Mouse (Mus musculus) neural tube, embryonic 11.5 days (tissue): Measurements from ENCODE around the gene Plekha5. TPM values are rescaled to one million over a fixed set of nuclear protein-coding genes. Genes with fewer than 3 reads are reported as not detected.

ENCODE experiments used
- ATAC-seq: fragments of 200-750 bp; cut with Nextera tagmentation; 2 replicates; pipeline ENCODE4 v1.8.0; 2017; ENCODE audit warnings: moderate number of reproducible peaks, mild to moderate bottlenecking, moderate TSS enrichment, moderate library complexity; ENCODE audit not compliant: insufficient read depth, low FRiP score, low TSS enrichment
- DNase-seq: peaks from one replicate; pipeline ENCODE4 v3.0.0-alpha.2; 2015; ENCODE audit warnings: low spot score
- H3K27ac ChIP-seq: fragments of 300-500 bp; sonication (generic); 2 replicates; pipeline ENCODE4 v1.5.1; 2014; ENCODE audit warnings: low read depth, mild to moderate bottlenecking, low read length
- H3K27me3 ChIP-seq: fragments of 300-500 bp; sonication (generic); 2 replicates; pipeline ENCODE4 v1.6.1; 2014; ENCODE audit warnings: mild to moderate bottlenecking, low read length, mixed read lengths; ENCODE audit not compliant: control insufficient read depth, insufficient read depth
- H3K36me3 ChIP-seq: fragments of 300-500 bp; sonication (generic); 2 replicates; pipeline ENCODE4 v1.6.1; 2014; ENCODE audit warnings: mild to moderate bottlenecking, low read length, moderate library complexity, mixed read lengths; ENCODE audit not compliant: control insufficient read depth, insufficient read depth
- H3K4me1 ChIP-seq: fragments of 300-500 bp; sonication (generic); 2 replicates; pipeline ENCODE4 v1.6.1; 2014; ENCODE audit warnings: low read length, mixed read lengths; ENCODE audit not compliant: control insufficient read depth, insufficient read depth
- H3K4me2 ChIP-seq: fragments of 300-500 bp; sonication (generic); 2 replicates; pipeline ENCODE4 v1.6.1; 2014; ENCODE audit warnings: low read depth, mild to moderate bottlenecking, moderate library complexity
- H3K4me3 ChIP-seq: fragments of 300-500 bp; sonication (generic); 2 replicates; pipeline ENCODE4 v1.5.1; 2014; ENCODE audit warnings: low read depth, low read length
- H3K9ac ChIP-seq: fragments of 300-500 bp; sonication (generic); 2 replicates; pipeline ENCODE4 v1.6.1; 2014; ENCODE audit warnings: mild to moderate bottlenecking, low read length
- H3K9me3 ChIP-seq: fragments of 300-500 bp; sonication (generic); 2 replicates; pipeline ENCODE4 v1.6.1; 2016; ENCODE audit warnings: low read length; ENCODE audit not compliant: control insufficient read depth
- WGBS: fragments of 180-500 bp; shearing (Covaris S2); extraction: QIAGEN DNeasy Blood & Tissue Kit; methylation state at CpG from one replicate; pipeline ENCODE4 v1.1.7; 2014; 5-methylcytosine and 5-hydroxymethylcytosine counted together
- polyA plus RNA-seq: library from polyadenylated mRNA; unstranded; fragments of >200 nt; fragmentation: Nextera tagmentation; extraction: Ambion mirVana; gene quantifications from 2 replicates; pipeline ENCODE4 v1.2.1, GENCODE M21; 2014

Plekha5 gene
- polyA plus RNA-seq, 1 experiment from 2014 or later: 49.0 TPM

DNA sequence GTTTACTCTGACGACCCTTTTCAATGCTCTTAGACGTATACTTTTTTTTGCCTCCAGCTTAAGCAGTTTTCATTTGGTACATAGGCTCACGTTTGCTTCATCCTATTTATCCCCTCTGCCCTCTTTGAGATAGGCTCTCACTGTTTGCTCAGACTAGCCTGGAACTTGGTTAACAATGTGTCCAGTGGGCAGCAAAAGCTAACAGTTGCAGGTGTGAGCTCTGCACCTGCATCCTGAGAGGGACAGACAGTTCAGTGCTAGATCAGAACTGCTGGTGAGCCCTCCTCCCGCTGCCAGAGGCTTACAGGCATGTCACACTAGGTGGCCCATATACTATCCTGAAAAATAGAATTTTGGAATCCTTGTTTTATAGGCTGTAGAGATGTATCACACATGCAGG lies 206.5 kb downstream of the Plekha5 start:
- H3K36me3 ChIP-seq: no peaks in the 10 kb centered on the region
- no peak overlapping the region for H3K27ac ChIP-seq
- no peak for ATAC-seq
- H3K9ac ChIP-seq: no peak overlapping the region
- no peaks in the 10 kb centered on the region for H3K27me3 ChIP-seq
- H3K4me1 ChIP-seq: peaks cover 8% of the 10 kb centered on the region
- DNase-seq: no peak
- H3K9me3 ChIP-seq: no peaks in the 10 kb centered on the region
- no peak overlapping the region for H3K4me2 ChIP-seq
- 71% methylated on average over 4 of the region's 4 CpGs for WGBS
- no peak overlapping the region for H3K4me3 ChIP-seq

DNA sequence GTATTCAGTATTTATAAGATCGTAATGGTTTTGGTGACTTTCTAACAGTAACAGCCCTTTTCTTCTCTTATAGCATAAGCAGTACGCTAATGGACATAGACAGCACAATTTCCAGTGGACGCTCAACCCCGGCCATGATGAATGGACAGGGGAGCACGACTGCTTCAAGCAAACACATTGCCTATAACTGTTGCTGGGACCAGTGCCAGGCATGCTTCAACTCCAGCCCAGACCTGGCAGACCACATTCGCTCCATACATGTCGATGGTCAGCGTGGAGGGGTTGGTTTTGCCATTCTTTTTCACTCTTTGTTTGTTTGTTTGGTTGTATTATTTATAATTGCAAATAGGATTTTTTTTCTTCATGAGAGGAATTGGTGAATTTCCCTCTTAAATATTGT lies 209.8 kb downstream of the Plekha5 start:
- no peak for ATAC-seq
- H3K4me2 ChIP-seq: no peak overlapping the region
- no peak overlapping the region for H3K27ac ChIP-seq
- no peak overlapping the region for H3K4me3 ChIP-seq
- H3K4me1 ChIP-seq: no peaks in the 10 kb centered on the region
- no peaks in the 10 kb centered on the region for H3K27me3 ChIP-seq
- H3K9me3 ChIP-seq: no peaks in the 10 kb centered on the region
- WGBS: 95% methylated on average over 8 of the region's 8 CpGs
- DNase-seq: no peak
- no peak overlapping the region for H3K9ac ChIP-seq
- 0 out of 2 replicates have a peak, but pooled peaks cover 4% of the 10 kb centered on the region for H3K36me3 ChIP-seq

DNA sequence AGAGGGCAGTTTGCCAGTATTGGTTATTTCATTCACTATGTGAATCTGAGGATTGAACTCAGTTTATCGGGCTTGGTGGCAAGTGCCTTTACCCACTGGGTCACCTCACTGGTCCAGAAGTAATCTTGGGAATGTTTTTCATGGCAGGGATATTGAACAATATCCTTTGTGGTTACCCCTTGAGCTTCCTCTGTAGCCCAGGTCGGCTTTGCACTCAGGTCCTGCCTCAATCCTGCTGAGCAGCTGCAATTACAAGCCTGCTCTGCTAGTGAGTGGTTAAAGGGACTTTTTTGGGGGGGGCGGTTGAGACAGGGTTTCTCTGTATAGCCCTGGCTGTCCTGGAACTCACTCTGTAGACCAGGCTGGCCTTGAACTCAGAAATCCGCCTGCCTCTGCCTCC lies 212.4 kb downstream of the Plekha5 start:
- 95% methylated on average over 4 of the region's 4 CpGs for WGBS
- no peak overlapping the region for H3K27ac ChIP-seq
- H3K4me1 ChIP-seq: no peaks in the 10 kb centered on the region
- H3K4me2 ChIP-seq: no peak overlapping the region
- H3K9ac ChIP-seq: no peak overlapping the region
- no peak overlapping the region for H3K4me3 ChIP-seq
- peaks cover 4% of the 10 kb centered on the region; the same call in 1 of the 2 replicates for H3K36me3 ChIP-seq
- DNase-seq (no peak), ATAC-seq (no peak)
- no peaks in the 10 kb centered on the region for H3K27me3 ChIP-seq
- H3K9me3 ChIP-seq: no peaks in the 10 kb centered on the region

- no peak overlapping the region for H3K27ac ChIP-seq
- no peak for DNase-seq
- H3K4me2 ChIP-seq: no peak overlapping the region
- WGBS: 96% methylated on average over 7 of the region's 7 CpGs
- no peak overlapping the region for H3K4me3 ChIP-seq
- H3K36me3 ChIP-seq: peaks cover 9% of the 10 kb centered on the region; the same call in 1 of the 2 replicates
- H3K9ac ChIP-seq: no peak overlapping the region
- H3K27me3 ChIP-seq: no peaks in the 10 kb centered on the region
- no peaks in the 10 kb centered on the region for H3K9me3 ChIP-seq
- no peak for ATAC-seq
- H3K4me1 ChIP-seq: no peaks in the 10 kb centered on the region
Measured at GRCm38 (mm10) chr6:140642010-140642409, 218.2 kb downstream of the Plekha5 start.

DNA sequence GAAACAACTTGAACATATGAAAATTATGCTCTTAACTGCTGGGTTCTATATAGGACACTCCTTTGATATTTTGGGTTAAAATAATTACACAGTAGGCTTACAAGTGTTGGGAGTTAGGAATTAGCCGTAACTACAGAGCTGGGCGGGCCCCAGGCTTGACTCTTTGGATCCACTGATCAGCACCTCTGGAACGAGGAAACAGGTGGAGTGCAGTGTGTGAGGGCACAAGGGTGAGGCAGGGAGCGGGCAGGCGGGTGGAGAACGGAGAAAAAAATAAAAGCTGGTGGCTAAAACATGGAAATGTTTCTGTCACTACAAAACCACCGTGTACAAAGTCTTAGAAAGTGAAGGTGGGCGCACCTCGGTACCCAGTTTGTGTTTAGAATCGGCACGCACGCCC lies 218.8 kb downstream of the Plekha5 start:
- Histone ChIP-seq H3K4me1 (no peaks in the 10 kb centered on the region), H3K9me3 (no peaks in the 10 kb centered on the region), H3K36me3 (peaks cover 7% of the 10 kb centered on the region; the same call in 1 of the 2 replicates), H3K27me3 (no peaks in the 10 kb centered on the region), H3K9ac (no peak overlapping the region), H3K4me3 (no peak overlapping the region), H3K4me2 (no peak overlapping the region), H3K27ac (no peak overlapping the region)
- ATAC-seq (no peak), DNase-seq (no peak)
- 95% methylated on average over 12 of the region's 12 CpGs for WGBS

GRCm38 (mm10) chr6:140645931-140646330 lies 222.1 kb downstream of the Plekha5 start:
- no peaks in the 10 kb centered on the region for H3K4me1 ChIP-seq
- no peak for DNase-seq
- peaks cover 7% of the 10 kb centered on the region; the same call in 1 of the 2 replicates for H3K36me3 ChIP-seq
- H3K27ac ChIP-seq: no peak overlapping the region
- H3K27me3 ChIP-seq: no peaks in the 10 kb centered on the region
- no peaks in the 10 kb centered on the region for H3K9me3 ChIP-seq
- no peak for ATAC-seq
- H3K4me3 ChIP-seq: no peak overlapping the region
- H3K9ac ChIP-seq: no peak overlapping the region
- H3K4me2 ChIP-seq: no peak overlapping the region

Other genes with a start within 250 kb of the Plekha5 start
- 11.2 and 11.8 TPM in 2 replicates for gene Aebp2, start 198.6 kb downstream of the Plekha5 start, polyA plus RNA-seq